Mouse (Mus musculus) liver, embryonic 14.5 days (tissue): ENCODE measurements around the gene Orai1.

Source experiments
- CTCF ChIP-seq: IDR thresholded peaks from 2 replicates; pipeline ENCODE4 v1.5.1; 2016; ENCODE audit warnings: antibody characterized with exemption, low read depth, control low read depth
- EP300 ChIP-seq: IDR thresholded peaks from 2 replicates; pipeline ENCODE4 v1.6.1; 2016; ENCODE audit warnings: antibody characterized with exemption, low read depth

DNA sequence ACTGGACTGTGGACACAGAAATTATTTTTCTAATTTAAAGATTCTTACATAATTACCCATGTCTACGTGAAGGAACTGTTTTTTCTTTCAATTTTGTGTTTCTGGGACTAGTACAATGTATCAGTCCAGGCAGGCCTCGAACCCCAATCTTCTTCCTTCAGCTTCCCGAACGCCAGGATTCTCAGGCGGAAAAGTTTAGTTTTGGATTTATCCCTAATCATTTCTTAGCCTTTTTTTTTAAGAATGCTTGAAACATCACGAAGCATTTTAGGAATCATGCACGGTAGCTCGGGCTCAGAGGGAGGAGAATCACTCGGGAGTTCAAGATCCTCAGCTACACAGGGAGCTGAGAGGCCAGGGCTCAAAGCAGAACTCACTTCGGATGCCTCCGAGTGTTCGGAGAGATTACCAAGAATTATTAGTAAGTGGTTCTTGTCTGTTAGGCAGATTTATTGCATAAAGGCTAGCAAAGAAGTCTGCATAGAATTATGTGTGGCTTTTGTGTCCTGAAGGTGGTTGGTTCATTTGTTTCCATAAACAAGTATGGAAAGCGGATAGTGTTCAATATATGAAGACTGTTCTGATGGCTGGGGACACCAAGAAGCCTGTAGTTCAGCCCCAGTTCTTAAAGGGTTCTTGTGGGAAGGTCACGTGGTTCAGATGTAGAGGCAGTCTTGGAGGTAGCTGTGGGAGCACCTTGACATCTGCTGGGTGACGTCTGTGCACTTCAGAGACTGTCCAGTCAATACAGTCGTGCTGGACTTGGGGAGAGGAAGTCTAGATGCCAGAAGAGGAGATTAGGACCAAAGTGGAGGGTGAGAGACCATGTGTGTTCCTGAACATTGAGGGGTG is 43.6 kb downstream of the Orai1 start:
- TF ChIP-seq CTCF (no peak), EP300 (no peak)
